Mouse (Mus musculus) stomach, postnatal 0 days (tissue): Measurements from ENCODE around the gene Cpm. TPM values are rescaled to one million over a fixed set of nuclear protein-coding genes. Genes with fewer than 3 reads are reported as not detected.

Experiments
- ATAC-seq: fragments of 200-750 bp; cut with Nextera tagmentation; 2 replicates; pipeline ENCODE4 v1.8.0; 2017; ENCODE audit not compliant: low FRiP score, low TSS enrichment
- DNase-seq: peaks from one replicate; pipeline ENCODE4 v3.0.0-alpha.2; 2016; ENCODE audit warnings: low spot score
- H3K27ac ChIP-seq: fragments of 300-500 bp; sonication (generic); replicated peaks from 2 replicates; pipeline ENCODE4 v1.5.1; 2014; ENCODE audit warnings: mild to moderate bottlenecking, control low read depth
- H3K27me3 ChIP-seq: fragments of 300-500 bp; sonication (generic); 2 replicates; pipeline ENCODE4 v1.6.1; 2014; ENCODE audit warnings: low read length; ENCODE audit not compliant: control insufficient read depth, insufficient read depth
- H3K36me3 ChIP-seq: fragments of 300-500 bp; sonication (generic); 2 replicates; pipeline ENCODE4 v1.6.1; 2014; ENCODE audit warnings: low read length, mixed read lengths; ENCODE audit not compliant: control insufficient read depth, insufficient read depth
- H3K4me1 ChIP-seq: fragments of 300-500 bp; sonication (generic); replicated peaks from 2 replicates; pipeline ENCODE4 v1.6.1; 2014; ENCODE audit warnings: antibody characterized with exemption; ENCODE audit not compliant: control insufficient read depth, insufficient read depth
- H3K4me2 ChIP-seq: fragments of 300-500 bp; sonication (generic); replicated peaks from 2 replicates; pipeline ENCODE4 v1.6.1; 2014; ENCODE audit warnings: low read depth, mild to moderate bottlenecking, control low read depth, moderate library complexity
- H3K4me3 ChIP-seq: fragments of 300-500 bp; sonication (generic); 2 replicates; pipeline ENCODE4 v1.5.1; 2014; ENCODE audit warnings: low read depth, low read length, control low read depth
- H3K9ac ChIP-seq: fragments of 300-500 bp; sonication (generic); 2 replicates; pipeline ENCODE4 v1.6.1; 2014; ENCODE audit warnings: mild to moderate bottlenecking, low read length, control low read depth, mixed read lengths
- H3K9me3 ChIP-seq: fragments of 300-500 bp; sonication (generic); 2 replicates; pipeline ENCODE4 v1.6.1; 2016; ENCODE audit warnings: low read length; ENCODE audit not compliant: control insufficient read depth
- CTCF ChIP-seq: IDR thresholded peaks from 2 replicates; pipeline ENCODE4 v1.5.1; 2016; ENCODE audit warnings: antibody characterized with exemption, low read depth, mild to moderate bottlenecking, moderate library complexity
- EP300 ChIP-seq: optimal IDR thresholded peaks from 2 replicates; pipeline ENCODE3; 2016; ENCODE audit warnings: antibody characterized with exemption
- WGBS: fragments of 180-500 bp; shearing (Covaris S2); extraction: QIAGEN DNeasy Blood & Tissue Kit; methylation state at CpG from one replicate; pipeline ENCODE4 v1.1.7; 2014; 5-methylcytosine and 5-hydroxymethylcytosine counted together
- polyA plus RNA-seq: library from polyadenylated mRNA; unstranded; fragments of >200 nt; fragmentation: Nextera tagmentation; extraction: Ambion mirVana; gene quantifications from 2 replicates; pipeline ENCODE4 v1.2.1, GENCODE M21; 2015

Cpm gene
- polyA plus RNA-seq, 1 experiment from 2014 or later = 22.9 TPM

- no peak for ATAC-seq
- no peaks in the 10 kb centered on the region for H3K9me3 ChIP-seq
- no peaks in the 10 kb centered on the region for H3K27me3 ChIP-seq
- no peak overlapping the region for H3K4me2 ChIP-seq
- no peaks in the 10 kb centered on the region for H3K4me1 ChIP-seq
- no peak overlapping the region for H3K9ac ChIP-seq
- TF ChIP-seq EP300 (no peak), CTCF (no peak)
- no peak overlapping the region for H3K4me3 ChIP-seq
- DNase-seq = no peak
- H3K36me3 ChIP-seq = peaks cover 15% of the 10 kb centered on the region
- H3K27ac ChIP-seq = no peak overlapping the region
- 71% methylated on average over 3 of the region's 3 CpGs for WGBS
These were observed 57.7 kb downstream of the Cpm start for GRCm38 (mm10) chr10:117687018-117687417.

- ATAC-seq (no peak), DNase-seq (no peak)
- H3K4me2 ChIP-seq = no peak overlapping the region
- peaks cover 19% of the 10 kb centered on the region for H3K36me3 ChIP-seq
- TF ChIP-seq CTCF = no peak
- TF ChIP-seq EP300 = no peak
- H3K4me3 ChIP-seq = no peak overlapping the region
- H3K9ac ChIP-seq = no peak overlapping the region
- H3K27me3 ChIP-seq = no peaks in the 10 kb centered on the region
- no peaks in the 10 kb centered on the region for H3K9me3 ChIP-seq
- 84% methylated on average over 7 of the region's 7 CpGs for WGBS
- H3K27ac ChIP-seq = no peak overlapping the region
- no peaks in the 10 kb centered on the region for H3K4me1 ChIP-seq
These were observed 58.3 kb downstream of the Cpm start for GRCm38 (mm10) chr10:117687577-117687976.

GRCm38 (mm10) chr10:117688204-117689151, 59.2 kb downstream of the Cpm start:
- Histone ChIP-seq H3K9ac (no peak overlapping the region), H3K4me1 (no peaks in the 10 kb centered on the region), H3K27ac (no peak overlapping the region), H3K36me3 (peaks cover 23% of the 10 kb centered on the region), H3K9me3 (no peaks in the 10 kb centered on the region), H3K4me2 (no peak overlapping the region), H3K27me3 (no peaks in the 10 kb centered on the region), H3K4me3 (no peak overlapping the region)
- peak; percentile 52 for DNase-seq
- 79% methylated on average over 13 of the region's 13 CpGs for WGBS
- TF ChIP-seq CTCF (peak; percentile 62), EP300 (no peak)
- peak; percentile 67 for ATAC-seq

- DNase-seq (no peak), ATAC-seq (no peak)
- 91% methylated on average over 11 of the region's 11 CpGs for WGBS
- Histone ChIP-seq H3K36me3 (peaks cover 26% of the 10 kb centered on the region), H3K9me3 (no peaks in the 10 kb centered on the region), H3K27ac (no peak overlapping the region), H3K27me3 (no peaks in the 10 kb centered on the region), H3K4me2 (no peak overlapping the region), H3K4me1 (no peaks in the 10 kb centered on the region), H3K4me3 (no peak overlapping the region), H3K9ac (no peak overlapping the region)
- TF ChIP-seq CTCF (no peak), EP300 (no peak)
These were observed 60.2 kb downstream of the Cpm start for GRCm38 (mm10) chr10:117689297-117690100.

- no peak overlapping the region for H3K9ac ChIP-seq
These were observed 60.7 kb downstream of the Cpm start for GRCm38 (mm10) chr10:117690101-117690352.

More at GRCm38 (mm10) chr10:117690101-117690352, 60.7 kb downstream of the Cpm start:
- H3K4me2 ChIP-seq = no peak overlapping the region
- DNase-seq (no peak), ATAC-seq (no peak)
- H3K27ac ChIP-seq = no peak overlapping the region
- no peaks in the 10 kb centered on the region for H3K4me1 ChIP-seq
- no peak overlapping the region for H3K4me3 ChIP-seq
- 66% methylated on average over 2 of the region's 2 CpGs for WGBS
- H3K9me3 ChIP-seq = no peaks in the 10 kb centered on the region
- no peaks in the 10 kb centered on the region for H3K27me3 ChIP-seq
- peaks cover 31% of the 10 kb centered on the region for H3K36me3 ChIP-seq
- no peak for TF ChIP-seq EP300
- TF ChIP-seq CTCF = no peak
